Comparison of ENCODE assay signal across 8 mouse cellular contexts in the genomic region with DNA sequence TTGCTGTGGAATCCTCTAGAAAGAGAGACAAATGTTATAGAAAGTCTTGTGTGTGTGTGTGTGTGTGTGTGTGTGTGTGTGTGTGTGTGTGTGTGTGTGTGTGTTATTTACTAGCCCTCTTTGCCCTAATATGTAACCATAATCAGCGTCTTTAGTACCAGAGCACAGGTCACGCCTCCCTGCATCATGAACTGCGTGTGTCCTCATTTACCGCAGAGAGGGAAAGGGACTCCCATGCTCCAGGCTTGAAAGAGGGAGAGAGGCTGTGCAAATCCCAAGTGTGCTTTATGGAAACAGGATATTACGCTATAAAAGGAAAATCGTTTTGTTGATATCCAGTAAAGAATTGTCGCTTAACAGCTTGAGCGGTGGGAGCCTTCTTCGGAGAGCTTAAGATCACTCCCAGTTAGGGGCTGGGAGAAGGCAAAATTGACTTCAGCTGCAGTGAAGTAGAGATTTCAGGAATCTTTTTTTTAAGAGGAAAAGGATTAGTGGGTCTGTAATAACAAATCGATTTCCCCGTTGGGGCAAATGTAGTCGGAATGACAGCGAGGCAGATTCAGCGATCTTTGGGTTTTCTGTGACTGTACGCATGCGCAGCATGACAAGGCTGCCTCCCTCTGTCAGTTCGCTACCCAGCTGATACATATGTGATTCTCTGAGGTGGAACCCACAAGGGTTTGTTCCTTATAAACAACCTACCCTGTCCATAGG.
DNase-seq lines count a peak whose midpoint lies in the region; ATAC-seq lines count a peak whose summit lies in the region.

No protein-coding gene starts in this region.

- H3K36me3 ChIP-seq in hindbrain, embryonic 10.5 days: no peaks in the 10 kb centered on the region
- H3K36me3 ChIP-seq in midbrain, embryonic 13.5 days: no peaks in the 10 kb centered on the region

- WGBS in hindbrain, embryonic 10.5 days: 41% methylated on average over 17 of the region's 17 CpGs
- 42% methylated on average over 17 of the region's 17 CpGs for WGBS in midbrain, embryonic 13.5 days

- H3K27ac ChIP-seq in hindbrain, embryonic 10.5 days: no peak overlapping the region
- H3K27ac ChIP-seq in midbrain, embryonic 13.5 days: no peak overlapping the region

- H3K4me3 ChIP-seq in hindbrain, embryonic 10.5 days: peak overlapping the region; percentile 42
- H3K4me3 ChIP-seq in midbrain, embryonic 13.5 days (replicated peaks): peak overlapping the region; percentile 34

- H3K4me1 ChIP-seq in hindbrain, embryonic 10.5 days (replicated peaks): peaks cover 24% of the 10 kb centered on the region
- H3K4me1 ChIP-seq in midbrain, embryonic 13.5 days (replicated peaks): peaks cover 11% of the 10 kb centered on the region; the same call in 1 of the 2 replicates

- DNase-seq in heart, adult 11 months: peak; percentile 72
- no peak for DNase-seq in heart, adult 8-10 months (ENCODE audit: low spot score)
- DNase-seq in cerebellum, postnatal 25 days: peak; percentile 29 to 53
- no peak for DNase-seq in hindbrain, embryonic 10.5 days (ENCODE audit: low spot score)
- no peak for DNase-seq in spleen, postnatal 14 days (ENCODE audit: low spot score in 2 of 2)
- no peak for DNase-seq in layer of hippocampus, postnatal 10 days (ENCODE audit: low spot score in 2 of 2)
- no peak for DNase-seq in urinary bladder, adult 18-20 months (ENCODE audit: low spot score in 2 of 2)

- peak overlapping the region; percentile 44 for H3K4me2 ChIP-seq in midbrain, embryonic 13.5 days (replicated peaks)

- H3K27me3 ChIP-seq in hindbrain, embryonic 10.5 days (ENCODE audit: insufficient read depth, poor library complexity, severe bottlenecking): 0 out of 2 replicates have a peak, but pooled peaks cover 3% of the 10 kb centered on the region
- H3K27me3 ChIP-seq in midbrain, embryonic 13.5 days: 0 out of 2 replicates have a peak, but pooled peaks cover 3% of the 10 kb centered on the region

- peak; percentile 31; the same call in 1 of the 2 replicates for ATAC-seq in midbrain, embryonic 13.5 days

- no peaks in the 10 kb centered on the region for H3K9me3 ChIP-seq in hindbrain, embryonic 10.5 days
- H3K9me3 ChIP-seq in midbrain, embryonic 13.5 days: no peaks in the 10 kb centered on the region

- H3K9ac ChIP-seq in midbrain, embryonic 13.5 days (replicated peaks): peak overlapping the region; percentile 47; the same call in 1 of the 2 replicates

Comparison
In these comparisons a context has a peak if more than half of its experiments do, and no peak if none do; other contexts are left out.
1. DNase-seq: peak in heart, adult 11 months (single experiment) and cerebellum, postnatal 25 days (2 of 2); none in heart, adult 8-10 months (single experiment), hindbrain, embryonic 10.5 days (single experiment), spleen, postnatal 14 days (0 of 2), layer of hippocampus, postnatal 10 days (0 of 2) and urinary bladder, adult 18-20 months (0 of 2).